Mouse (Mus musculus): ENCODE results near the gene Zfhx3.
A peak's percentile ranks its signal among the peaks of the same experiment; 100 is the strongest.

Gene Zfhx3

GRCm38 (mm10) chr8:108355119-108355777 is 412.8 kb downstream of the Zfhx3 start:
- no peak for DNase-seq (ENCODE audit: low read depth)

DNA sequence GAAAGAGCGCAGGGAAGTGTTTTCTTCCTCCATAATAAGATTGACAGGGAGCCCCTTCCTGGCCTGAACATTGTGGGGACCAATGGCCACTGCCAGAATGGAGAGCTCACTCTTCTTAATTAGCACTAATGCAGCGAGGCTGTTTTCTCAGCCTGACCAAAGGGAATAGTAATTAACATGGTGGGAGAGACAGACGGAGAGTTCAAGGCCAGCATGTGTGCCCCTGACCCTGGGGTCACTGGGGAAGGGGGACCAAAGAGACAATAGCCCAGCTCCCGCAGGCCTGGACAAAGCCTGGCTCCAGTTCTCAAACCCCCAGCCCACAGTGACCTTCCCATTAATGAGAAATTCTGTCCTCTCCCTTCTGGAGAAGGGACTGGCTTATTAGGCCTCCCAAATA is 419.0 kb downstream of the Zfhx3 start:
- no peak for DNase-seq (ENCODE audit: low read depth)

DNA sequence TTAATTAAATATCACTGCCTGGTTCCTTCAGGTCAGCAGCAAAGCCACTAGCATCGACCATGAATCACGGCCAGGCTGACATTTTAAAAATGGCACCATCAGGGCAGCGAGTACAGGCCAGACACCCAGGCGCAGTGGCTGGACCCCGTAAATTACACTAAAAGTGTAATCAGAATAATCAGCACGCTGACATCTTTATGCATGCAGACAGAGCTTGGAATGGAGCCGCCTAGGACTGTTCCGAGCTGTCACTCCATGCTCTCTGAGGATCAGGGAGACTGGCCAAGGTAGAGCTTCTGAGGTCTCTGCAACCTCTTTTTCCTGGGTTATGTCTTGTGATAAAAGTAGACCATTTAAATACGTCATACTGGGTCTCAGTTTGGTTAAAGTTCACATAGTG is 420.0 kb downstream of the Zfhx3 start:
- no peak for DNase-seq (ENCODE audit: low read depth)

- DNase-seq (ENCODE audit: low read depth): no peak
These were observed 421.0 kb downstream of the Zfhx3 start for GRCm38 (mm10) chr8:108363435-108363834.

- DNase-seq (ENCODE audit: low read depth): no peak
These were observed 421.4 kb downstream of the Zfhx3 start for GRCm38 (mm10) chr8:108363856-108364255.

- peak; percentile 45 for DNase-seq (ENCODE audit: low read depth)
These were observed 426.6 kb downstream of the Zfhx3 start for GRCm38 (mm10) chr8:108369081-108369480.

DNA sequence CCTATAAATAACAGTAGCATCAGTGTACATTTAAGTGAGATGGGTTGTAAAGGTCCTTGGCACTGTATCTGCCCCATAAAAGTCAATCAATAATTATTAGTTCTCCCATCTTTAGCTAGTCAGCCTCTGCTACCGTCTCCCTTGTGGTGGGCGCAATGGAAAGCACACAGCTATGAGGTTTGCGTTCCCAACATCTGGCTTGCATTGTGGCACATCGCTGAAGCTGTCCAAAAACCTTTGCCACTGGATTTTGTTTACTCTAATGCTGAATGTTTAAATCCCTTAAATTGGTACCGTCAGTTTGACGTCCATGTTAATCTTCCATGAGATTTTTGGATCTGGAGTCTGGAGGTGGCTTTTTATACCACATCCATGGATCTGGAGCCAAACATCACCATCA is 428.3 kb downstream of the Zfhx3 start:
- DNase-seq (ENCODE audit: low read depth): no peak

GRCm38 (mm10) chr8:108373046-108373445 is 430.6 kb downstream of the Zfhx3 start:
- no peak for DNase-seq (ENCODE audit: low read depth)

DNA sequence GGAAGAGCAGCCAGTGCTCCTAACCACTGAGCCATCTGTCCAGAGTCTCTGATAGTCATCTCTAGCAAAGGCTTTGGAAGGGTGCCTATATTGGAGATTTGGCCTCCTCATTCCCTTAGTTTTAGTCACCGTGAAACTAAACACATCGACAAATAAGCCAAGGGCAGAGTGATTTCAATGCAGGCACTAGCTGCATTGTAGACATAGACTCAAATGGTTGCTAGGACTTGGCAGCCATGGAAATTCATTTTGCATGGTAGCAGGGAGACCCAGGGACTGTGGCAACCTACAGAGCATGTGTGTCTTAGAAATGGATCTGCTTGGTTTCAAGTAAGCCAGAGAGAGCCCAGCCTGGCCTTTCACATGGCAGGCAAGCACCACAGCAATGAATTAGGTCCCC is 435.6 kb downstream of the Zfhx3 start:
- no peak for DNase-seq (ENCODE audit: low read depth)

- no peak for DNase-seq (ENCODE audit: low read depth)
These were observed 440.7 kb downstream of the Zfhx3 start for GRCm38 (mm10) chr8:108383121-108383520.

DNA sequence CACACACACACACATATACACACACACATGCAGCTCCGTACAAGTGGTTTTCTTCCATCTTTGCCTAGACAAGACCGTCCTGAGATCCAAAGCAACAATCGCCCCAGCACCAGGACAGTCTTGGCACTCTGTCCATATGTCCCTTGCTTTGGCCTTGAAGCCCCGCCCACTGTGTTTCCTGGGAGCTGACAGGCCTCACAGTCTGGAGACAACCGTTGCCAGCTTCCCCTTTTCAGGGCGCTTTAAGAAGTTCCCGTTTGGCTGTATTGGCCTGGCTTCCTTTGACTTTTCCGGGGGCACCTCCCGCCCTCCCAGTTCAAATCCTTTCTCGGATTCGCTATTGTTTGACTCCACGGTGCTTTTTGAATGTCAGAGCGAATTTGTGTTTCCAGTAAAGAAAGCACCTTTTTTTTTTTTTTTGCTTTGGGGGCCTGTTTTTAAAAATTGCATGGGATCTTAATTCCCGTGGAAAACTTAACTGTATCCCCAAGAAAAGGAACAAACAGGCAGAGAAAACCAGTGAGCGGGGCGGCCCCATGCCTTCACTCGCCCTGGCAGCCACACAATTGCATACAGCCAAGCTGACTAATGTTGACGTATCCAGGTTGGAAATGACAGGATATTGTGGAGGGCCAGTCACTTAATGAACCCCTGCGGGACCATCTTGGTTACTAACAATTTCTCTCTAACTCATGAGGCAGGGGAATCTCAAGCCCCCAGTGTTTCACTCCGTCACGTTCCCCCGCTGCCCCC is 444.9 kb downstream of the Zfhx3 start:
- DNase-seq (ENCODE audit: low read depth): no peak

DNA sequence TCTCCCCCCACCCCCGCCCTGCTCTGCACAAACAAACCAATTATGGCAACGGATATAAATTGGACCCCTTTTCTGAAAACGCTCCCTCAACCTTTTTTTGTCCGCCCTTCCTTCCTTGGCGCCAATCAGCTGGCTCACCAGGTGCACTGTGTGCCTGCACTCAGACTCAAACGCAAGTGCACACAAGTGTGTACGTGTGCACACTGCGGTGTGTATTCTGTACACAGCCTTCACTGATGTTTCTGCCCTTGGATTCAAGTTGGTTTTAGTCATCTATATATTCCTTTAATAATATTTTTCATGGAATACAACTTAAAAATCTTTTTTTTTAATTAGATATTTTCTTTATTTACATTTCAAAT is 445.4 kb downstream of the Zfhx3 start:
- DNase-seq (ENCODE audit: low read depth): no peak

- DNase-seq (ENCODE audit: low read depth): no peak
These were observed 450.5 kb downstream of the Zfhx3 start for GRCm38 (mm10) chr8:108392909-108393308.

- DNase-seq (ENCODE audit: low read depth): no peak
These were observed 459.7 kb downstream of the Zfhx3 start for GRCm38 (mm10) chr8:108402149-108402548.

DNA sequence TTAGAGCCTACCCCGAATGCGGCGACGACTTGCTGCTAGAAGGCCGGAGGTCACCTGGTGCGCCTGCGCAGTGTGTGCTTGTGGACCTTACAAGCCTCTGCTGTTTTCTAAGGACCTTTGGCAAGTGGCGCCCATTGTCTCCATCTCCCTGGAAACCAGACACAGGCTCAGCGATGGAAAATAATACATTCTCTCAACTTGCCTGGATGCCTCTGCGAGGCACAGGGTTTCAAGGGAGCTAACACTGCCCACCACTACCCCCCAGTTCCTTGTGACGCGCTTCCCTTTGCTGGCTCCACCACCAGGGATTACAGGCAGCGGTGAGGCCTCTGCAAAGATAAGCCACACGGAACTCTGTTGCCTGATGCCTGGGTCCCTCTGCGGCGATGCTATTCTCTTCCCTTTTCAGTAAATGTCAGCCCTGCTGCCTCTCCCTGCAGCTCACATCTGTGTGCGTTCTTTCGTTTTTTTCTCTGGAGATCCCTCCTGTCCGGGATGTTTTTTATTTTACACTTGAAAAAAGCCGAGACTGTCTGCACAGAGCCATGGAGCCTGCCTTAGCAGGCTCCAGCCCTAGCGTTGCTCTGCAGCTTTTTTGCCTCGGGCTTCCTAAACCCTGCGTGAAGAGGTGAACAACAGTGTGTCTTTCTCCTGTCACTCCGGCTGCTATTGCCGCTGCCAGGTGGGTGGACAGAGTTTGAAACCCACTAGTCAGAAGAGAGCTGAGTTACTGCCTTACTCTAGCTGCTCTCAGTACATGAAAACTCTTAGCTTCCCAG is 464.5 kb downstream of the Zfhx3 start:
- DNase-seq (ENCODE audit: low read depth): no peak

DNA sequence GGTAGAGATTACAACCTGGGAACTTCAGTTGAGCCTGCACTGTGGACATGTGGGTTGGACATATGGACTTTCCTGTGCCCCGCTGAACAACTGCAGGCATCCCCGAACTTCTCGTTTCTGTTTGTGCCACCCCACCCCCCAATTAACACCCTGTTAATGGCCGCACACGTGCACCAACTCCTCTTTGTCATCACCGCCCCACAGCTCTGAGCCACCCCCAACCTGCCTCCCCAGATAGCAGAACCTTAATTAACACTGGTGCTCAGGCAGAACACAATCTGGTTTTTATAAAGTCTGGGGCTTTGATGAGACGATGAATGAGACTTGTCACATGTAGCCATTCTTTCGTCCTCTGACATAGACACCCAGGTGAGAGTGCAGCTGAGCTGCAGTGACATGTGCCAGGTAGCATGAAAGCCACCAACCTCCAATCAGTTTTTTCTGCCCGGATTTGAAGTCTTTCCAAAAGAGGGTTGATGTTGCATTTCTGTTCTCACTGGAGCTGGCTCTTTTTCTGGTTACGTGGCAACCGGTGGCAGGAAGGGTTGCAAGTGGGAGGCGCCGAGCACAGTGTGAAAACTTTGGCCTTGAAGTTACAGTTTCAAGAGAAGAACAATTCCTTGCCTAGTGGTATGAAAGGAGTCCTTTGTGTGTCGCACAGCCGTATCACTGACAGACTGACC is 476.9 kb downstream of the Zfhx3 start:
- DNase-seq (ENCODE audit: low read depth): no peak

- no peak for DNase-seq (ENCODE audit: low read depth)
These were observed 480.1 kb downstream of the Zfhx3 start for GRCm38 (mm10) chr8:108422521-108422920.

GRCm38 (mm10) chr8:108424337-108424736 is 481.9 kb downstream of the Zfhx3 start:
- peak; percentile 1 for DNase-seq (ENCODE audit: low read depth)

- DNase-seq (ENCODE audit: low read depth): no peak
These were observed 490.9 kb downstream of the Zfhx3 start for GRCm38 (mm10) chr8:108433321-108433720.

DNA sequence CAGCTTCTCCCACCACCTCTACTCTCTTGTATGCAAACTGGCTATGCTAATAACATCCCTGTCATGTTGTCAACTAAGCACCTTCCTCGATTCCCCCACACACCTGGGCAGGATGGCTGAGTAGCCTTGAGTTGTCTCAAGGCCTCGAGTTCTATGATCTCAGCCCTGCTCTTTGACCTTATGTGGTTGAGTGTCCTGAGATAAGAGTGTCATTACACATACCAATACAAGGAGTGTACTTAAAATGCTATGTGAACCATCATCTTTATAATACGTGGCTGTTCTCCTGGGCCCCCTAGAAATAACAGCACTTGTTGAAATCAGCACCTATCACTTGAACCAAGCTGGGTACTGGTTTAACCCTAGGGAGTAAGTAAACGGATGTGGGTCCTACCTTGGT is 492.1 kb downstream of the Zfhx3 start:
- DNase-seq (ENCODE audit: low read depth): no peak

DNA sequence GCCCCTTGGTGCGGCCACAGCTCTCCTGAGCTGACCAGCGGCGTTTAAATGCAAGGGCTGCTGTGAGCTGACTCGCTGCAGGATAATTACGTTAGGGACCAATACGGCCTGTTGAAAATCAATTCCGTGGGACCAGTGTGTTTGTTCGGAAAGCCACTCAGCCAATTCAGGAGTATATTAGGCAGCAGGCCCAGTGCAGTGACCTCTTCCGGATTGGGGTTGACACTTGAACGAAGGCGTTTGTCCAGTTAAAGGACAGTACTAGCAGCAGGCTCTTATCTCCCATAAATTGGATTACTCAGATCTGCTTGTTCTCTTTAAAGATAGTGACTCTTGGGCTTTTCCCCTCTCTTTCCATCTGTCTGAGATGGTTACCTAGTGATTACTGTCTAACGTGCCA is 493.9 kb downstream of the Zfhx3 start:
- DNase-seq (ENCODE audit: low read depth): no peak

- no peak for DNase-seq (ENCODE audit: low read depth)
These were observed 494.9 kb downstream of the Zfhx3 start for GRCm38 (mm10) chr8:108437316-108437830.

Data from NIH3T3 (cell line).